Mouse (Mus musculus) spleen, adult 18-20 months (tissue): ENCODE measurements at regions not wholly inside any gene's neighbourhood (a gene's known extent, or its start where the extent isn't known, plus 50 kb on each side); places are given as distances from the start of the nearest gene placed in this dataset.

Experiments used
- DNase-seq, 2 experiments: peaks; one replicate each; pipeline ENCODE4 v3.0.0; 2022; ENCODE audit warnings: mixed read lengths in 2 of 2

GRCm38 (mm10) chr10:99417591-99417990 is 154.6 kb downstream of the Dusp6 start:
- DNase-seq: no peak

- no peak for DNase-seq
These were observed 155.5 kb downstream of the Dusp6 start for GRCm38 (mm10) chr10:99418497-99418896.

DNA sequence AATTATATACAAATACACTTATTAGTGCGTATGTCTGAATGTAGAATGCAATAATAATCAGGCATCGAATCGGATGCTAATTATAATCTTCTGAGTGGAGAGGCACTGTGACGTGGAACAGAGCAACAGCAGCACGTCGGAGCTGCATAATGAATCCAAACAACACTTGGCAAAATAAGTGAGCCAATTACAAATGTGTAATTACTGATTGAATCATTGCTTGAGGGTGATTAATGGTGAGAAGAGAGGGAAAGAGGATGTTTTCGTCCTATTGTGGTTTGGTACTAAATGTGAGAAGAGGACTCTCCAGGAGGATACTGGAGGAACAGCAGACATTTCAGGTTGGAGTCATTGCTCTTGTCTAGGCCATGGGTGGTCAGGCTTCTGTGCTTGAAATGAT is 156.5 kb downstream of the Dusp6 start:
- no peak for DNase-seq

- no peak for DNase-seq
These were observed 160.4 kb downstream of the Dusp6 start for GRCm38 (mm10) chr10:99423406-99423805.

- no peak for DNase-seq
These were observed 162.2 kb downstream of the Dusp6 start for GRCm38 (mm10) chr10:99425265-99425664.

GRCm38 (mm10) chr10:99430175-99430574 is 167.1 kb downstream of the Dusp6 start:
- no peak for DNase-seq

DNA sequence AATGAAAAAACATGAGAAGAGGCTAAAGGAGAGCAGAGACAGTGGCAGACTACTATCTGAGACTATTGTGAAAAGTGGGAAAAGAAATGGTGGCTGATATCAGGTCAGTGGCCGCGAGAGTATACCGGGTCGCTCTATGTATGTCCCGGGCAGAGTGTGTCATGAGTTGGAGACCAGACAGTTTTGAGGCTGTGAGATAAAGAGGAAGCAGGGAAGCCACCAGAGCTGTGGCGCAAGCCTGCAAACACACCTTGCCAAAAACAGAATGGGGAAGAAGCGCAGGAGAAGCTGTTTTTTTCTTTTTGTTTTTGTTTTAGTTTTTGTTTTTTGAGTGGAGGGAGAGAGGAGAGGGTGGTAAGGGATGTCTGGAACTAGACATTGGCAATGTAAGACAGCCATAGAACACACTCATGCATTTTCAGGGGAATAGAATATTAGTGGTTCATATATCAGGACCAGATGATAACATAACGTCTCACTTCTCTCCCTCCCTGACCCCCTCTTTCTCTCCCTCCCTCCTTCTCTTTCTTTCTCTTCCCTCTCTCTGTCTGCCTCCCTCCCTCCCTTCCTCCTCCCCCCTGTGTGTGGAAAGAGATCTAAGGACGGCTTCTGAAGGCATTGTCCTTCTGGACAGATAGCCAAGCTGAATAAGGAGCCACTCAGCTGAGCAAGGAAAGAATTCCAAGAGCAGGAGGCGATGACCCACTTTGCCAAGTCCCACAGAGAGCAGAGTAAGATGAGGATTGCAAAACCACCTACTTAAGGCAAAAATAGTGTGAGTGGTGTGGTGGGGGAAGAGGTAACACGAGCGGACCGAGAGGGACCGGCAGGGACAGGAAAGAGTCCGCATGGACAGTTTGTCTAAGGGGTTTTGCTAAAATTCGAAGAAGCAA is 167.9 kb downstream of the Dusp6 start:
- DNase-seq: peak in 1 of 2 experiments; percentile 22

DNA sequence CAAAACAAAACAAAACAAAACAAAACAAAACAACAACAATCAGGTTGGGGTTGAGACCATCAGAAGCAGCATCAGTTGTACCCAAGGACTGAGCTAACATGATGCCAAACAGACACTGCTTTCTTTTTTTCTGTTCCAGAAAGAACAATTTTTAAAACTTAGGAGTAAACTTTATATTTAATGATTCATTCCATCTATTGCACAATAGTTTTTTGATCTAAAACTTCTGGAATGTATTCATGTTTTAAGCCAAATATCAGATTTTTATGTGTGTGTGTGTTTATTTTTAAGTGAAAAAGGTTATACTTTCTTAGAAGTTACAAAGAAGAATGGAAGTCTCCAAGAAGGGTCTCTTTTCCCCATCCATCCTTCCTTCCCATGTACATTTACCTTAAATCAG is 174.0 kb downstream of the Dusp6 start:
- no peak for DNase-seq

DNA sequence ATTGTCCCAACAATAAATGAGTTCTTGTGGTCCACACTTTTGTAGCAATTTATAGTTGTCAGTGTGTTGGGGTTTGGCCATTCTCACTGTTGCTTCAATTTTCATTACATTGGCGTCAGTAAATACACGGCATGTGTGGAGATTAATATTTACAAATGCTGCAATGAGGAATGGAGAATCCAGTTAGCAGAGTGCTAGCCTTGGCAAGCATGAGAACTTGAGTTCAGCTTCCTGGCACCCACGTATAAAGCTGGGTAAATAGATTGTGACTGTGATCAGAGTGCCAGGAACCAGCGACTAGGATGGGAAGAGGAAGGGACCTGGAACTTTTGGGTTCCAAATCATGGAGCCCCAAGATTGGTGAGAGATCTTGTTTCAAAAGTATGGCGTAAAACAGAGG is 177.1 kb downstream of the Dusp6 start:
- no peak for DNase-seq

DNA sequence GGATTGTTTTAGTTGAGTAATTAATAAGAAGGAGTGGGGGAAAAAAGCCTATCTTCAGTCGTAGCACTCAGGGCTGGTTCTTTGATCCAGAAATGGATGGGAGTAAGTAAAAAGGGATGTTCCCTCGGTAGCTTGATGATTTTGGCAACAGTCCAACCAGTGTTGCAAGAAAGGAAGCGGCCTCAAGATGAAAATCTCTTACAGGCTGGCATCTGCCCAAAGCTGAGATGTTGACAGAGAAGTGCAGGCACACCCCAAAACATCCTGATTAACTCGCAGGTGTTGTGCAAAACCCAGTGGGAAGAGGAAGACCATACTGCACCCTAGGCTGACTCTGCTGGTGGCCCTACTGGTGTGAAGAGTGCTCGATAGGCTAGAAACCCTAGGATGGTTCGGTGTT is 178.0 kb downstream of the Dusp6 start:
- DNase-seq: no peak

DNA sequence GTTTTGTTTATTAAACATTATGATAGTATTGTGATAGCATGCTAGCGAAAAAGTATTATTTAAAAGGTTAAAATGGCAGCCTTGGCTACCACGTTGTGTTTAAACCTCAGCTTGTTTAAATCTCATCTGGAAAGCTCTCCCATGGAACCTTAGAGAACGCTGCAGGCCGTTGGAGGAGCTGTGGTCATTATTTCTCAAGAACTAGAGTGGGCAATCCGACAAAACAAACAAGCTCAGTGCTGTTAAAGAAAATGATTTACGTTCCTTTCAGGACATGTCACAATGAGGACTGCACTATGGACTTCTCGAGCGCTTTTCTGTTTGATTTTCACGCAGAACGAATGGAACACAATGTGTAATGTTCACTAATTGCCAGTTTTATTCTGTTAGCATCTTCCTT is 178.9 kb downstream of the Dusp6 start:
- no peak for DNase-seq

- no peak for DNase-seq
These were observed 180.6 kb downstream of the Dusp6 start for GRCm38 (mm10) chr10:99443453-99444170.

- DNase-seq: no peak
These were observed 187.9 kb downstream of the Dusp6 start for GRCm38 (mm10) chr10:99450714-99451625.

GRCm38 (mm10) chr10:99451639-99452417 is 188.8 kb downstream of the Dusp6 start:
- no peak for DNase-seq

GRCm38 (mm10) chr10:99456180-99456579 is 193.1 kb downstream of the Dusp6 start:
- no peak for DNase-seq

GRCm38 (mm10) chr10:99458047-99458446 is 195.0 kb downstream of the Dusp6 start:
- no peak for DNase-seq

DNA sequence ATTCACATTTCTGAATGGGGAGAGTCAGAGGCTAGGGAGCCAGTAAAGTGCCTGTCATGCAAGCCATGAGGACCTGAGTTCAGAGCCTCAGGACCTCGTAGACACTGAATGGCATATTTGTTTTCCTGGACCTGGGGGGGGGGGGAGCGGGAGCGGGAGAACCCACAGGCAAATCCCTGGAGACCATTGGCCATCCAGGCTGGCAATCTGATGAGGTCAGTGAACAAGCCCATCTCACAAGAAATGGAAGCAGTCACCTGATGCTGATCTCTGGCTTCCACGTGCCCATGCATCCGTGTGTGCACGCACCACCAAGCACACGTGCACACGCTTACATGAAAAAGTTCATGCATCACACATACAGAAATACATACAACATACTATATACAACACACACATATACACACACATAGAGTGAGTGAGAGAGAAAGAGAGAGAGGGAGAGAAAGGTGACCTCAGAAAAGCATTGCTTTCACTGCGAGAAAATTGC is 196.2 kb downstream of the Dusp6 start:
- DNase-seq: no peak

- peak; percentile 32 to 58 for DNase-seq
These were observed 196.9 kb downstream of the Dusp6 start for GRCm38 (mm10) chr10:99459823-99460361.

DNA sequence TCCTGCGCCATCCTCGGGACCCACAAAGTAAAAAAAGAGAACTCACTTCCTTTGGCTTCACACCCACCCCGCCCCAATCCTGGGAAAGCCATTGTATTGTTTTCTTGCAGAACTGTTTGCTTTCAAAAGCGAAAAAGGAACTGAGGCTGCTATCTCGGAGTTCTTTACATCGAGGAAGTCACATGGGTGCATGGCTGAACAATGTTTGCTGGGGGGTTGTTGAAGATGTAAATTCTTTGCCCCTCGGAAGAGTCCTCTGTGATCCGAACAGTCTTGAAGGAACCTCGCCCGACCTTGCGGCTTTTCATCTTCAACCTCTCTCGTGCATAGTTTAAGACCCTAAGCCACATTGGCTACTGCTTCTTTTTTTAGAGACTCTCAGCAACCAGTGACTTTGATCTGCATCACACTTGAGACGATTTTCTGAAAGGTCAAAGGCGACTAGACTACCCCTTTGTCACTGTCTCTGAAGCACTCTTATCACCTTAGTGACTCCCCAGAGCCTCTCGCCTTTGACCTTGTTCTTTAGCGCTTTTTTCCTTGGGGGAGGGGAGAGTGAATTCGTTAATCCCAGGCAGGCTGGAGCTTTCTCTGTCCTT is 197.9 kb downstream of the Dusp6 start:
- peak; percentile 48 to 57 for DNase-seq

DNA sequence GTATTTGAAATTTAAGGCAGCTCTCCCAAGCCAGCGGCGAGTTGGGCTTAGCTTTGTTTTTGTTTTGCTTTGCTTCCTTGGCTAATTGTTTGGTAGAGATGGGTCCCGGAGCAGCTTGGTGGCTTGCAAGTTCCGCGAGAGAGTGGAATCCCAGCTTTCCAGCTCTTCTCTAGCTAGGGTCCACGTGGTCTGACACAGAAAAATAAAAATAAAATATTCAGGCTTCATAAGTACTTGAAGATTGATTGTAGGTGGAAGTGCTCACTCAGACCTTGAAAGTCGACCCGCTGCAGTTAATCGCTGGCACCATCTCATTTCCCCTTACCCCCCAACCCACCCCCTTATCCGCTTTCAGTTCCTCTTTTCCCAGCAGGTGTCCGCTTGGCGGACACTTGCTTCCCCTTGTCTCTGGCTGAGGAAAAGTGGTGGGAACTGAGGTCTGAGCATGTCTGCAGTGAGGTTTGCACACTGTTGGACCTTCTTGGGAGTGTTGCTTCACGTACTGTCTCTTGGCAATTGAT is 198.5 kb downstream of the Dusp6 start:
- DNase-seq: peak; percentile 42 to 53

DNA sequence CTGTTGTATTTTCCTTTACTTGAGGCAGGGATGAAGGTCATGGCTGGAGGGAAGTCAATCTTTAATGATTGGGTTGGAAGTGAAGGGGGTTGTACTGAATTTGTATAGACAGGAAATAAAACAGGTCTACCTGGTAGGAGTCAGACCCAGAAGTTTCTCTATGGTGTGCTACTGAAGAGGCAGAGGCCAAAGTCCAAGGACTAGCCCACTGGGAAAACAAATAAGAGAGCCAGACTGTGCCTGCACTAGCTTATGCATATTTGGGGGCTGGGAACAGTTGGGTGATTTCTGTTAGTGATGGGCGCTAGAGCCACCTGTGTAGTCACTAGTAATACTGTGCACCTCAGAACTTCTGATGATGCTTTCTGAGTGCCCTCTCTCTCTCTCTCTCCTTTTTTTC is 203.7 kb downstream of the Dusp6 start:
- no peak for DNase-seq
